Mouse (Mus musculus) lung, adult 2 months (tissue): ENCODE measurements around the gene Gm4450.
"Not testable (repeated sequence)": the region's sequence is repeated elsewhere in the genome, so short reads cannot be mapped to it uniquely, and the experiment has no call there.

Experiments used
- CTCF ChIP-seq: fragments of 200-500 bp; IDR thresholded peaks from 2 replicates; pipeline ENCODE4 v1.5.1; 2011; ENCODE audit warnings: mild to moderate bottlenecking, low read length, control low read depth; ENCODE audit not compliant: insufficient read depth
- POLR2A ChIP-seq: fragments of 200-500 bp; IDR thresholded peaks from 2 replicates; pipeline ENCODE4 v1.6.1; 2011; ENCODE audit warnings: low read depth, mild to moderate bottlenecking, control low read depth, low read length, borderline replicate concordance; ENCODE audit errors: extremely low read depth

DNA sequence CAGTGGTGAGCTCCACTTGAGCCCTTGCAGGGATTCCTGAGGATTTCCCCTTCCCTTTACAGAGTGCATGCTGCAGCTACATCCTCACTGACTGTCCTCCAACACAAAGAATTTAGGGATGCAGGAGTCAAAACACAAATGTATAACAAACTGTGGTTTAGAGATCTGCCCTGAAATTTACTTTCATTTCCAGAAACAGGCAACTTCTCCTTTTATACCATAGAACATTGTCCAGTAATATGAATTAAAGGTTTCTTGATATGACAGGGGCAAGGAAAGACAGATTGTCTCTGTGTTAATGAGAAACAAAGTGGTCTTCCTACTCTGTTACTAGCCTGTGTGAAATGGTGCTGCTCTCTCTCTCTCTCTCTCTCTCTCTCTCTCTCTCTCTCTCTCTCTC, 40.5 kb upstream of the Gm4450 start:
- not testable (repeated sequence) for TF ChIP-seq CTCF, POLR2A
